Mouse (Mus musculus) hindbrain, embryonic 14.5 days (tissue): ENCODE data around the gene Ccdc7a. TPM values are rescaled to one million over a fixed set of nuclear protein-coding genes. Genes with fewer than 3 reads are reported as not detected.
"Not testable (repeated sequence)": the region's sequence is repeated elsewhere in the genome, so short reads cannot be mapped to it uniquely, and the experiment has no call there.

Experiments
- ATAC-seq: fragments of 200-750 bp; cut with Nextera tagmentation; 2 replicates; pipeline ENCODE4 v1.8.0; 2017; ENCODE audit warnings: moderate number of reproducible peaks, mild to moderate bottlenecking, moderate TSS enrichment, moderate library complexity; ENCODE audit not compliant: low FRiP score
- DNase-seq: peaks from one replicate; pipeline ENCODE4 v3.0.0-alpha.2; 2015; ENCODE audit warnings: low spot score
- H3K27ac ChIP-seq: fragments of 300-500 bp; sonication (generic); 2 replicates; pipeline ENCODE4 v1.5.1; 2014; ENCODE audit warnings: mild to moderate bottlenecking, moderate library complexity
- H3K27me3 ChIP-seq: fragments of 300-500 bp; sonication (generic); 2 replicates; pipeline ENCODE4 v1.6.1; 2014; ENCODE audit warnings: mild to moderate bottlenecking, low read length, mixed read lengths; ENCODE audit not compliant: control insufficient read depth, insufficient read depth
- H3K36me3 ChIP-seq: fragments of 300-500 bp; sonication (generic); replicated peaks from 2 replicates; pipeline ENCODE4 v1.6.1; 2014; ENCODE audit not compliant: control insufficient read depth, insufficient read depth
- H3K4me1 ChIP-seq: fragments of 300-500 bp; sonication (generic); replicated peaks from 2 replicates; pipeline ENCODE4 v1.6.1; 2014; ENCODE audit warnings: antibody characterized with exemption, low read length, mixed read lengths; ENCODE audit not compliant: control insufficient read depth, insufficient read depth
- H3K4me2 ChIP-seq: fragments of 300-500 bp; sonication (generic); replicated peaks from 2 replicates; pipeline ENCODE4 v1.6.1; 2014; ENCODE audit warnings: mild to moderate bottlenecking, moderate library complexity
- H3K4me3 ChIP-seq: fragments of 300-500 bp; sonication (generic); replicated peaks from 2 replicates; pipeline ENCODE4 v1.5.1; 2014; ENCODE audit warnings: mild to moderate bottlenecking, low read length
- H3K9ac ChIP-seq: fragments of 300-500 bp; sonication (generic); 2 replicates; pipeline ENCODE4 v1.6.1; 2014
- H3K9me3 ChIP-seq: fragments of 300-500 bp; sonication (generic); 2 replicates; pipeline ENCODE4 v1.6.1; 2016; ENCODE audit warnings: low read length; ENCODE audit not compliant: control insufficient read depth
- WGBS: fragments of 180-500 bp; shearing (Covaris S2); extraction: QIAGEN DNeasy Blood & Tissue Kit; methylation state at CpG from one replicate; pipeline ENCODE4 v1.1.7; 2014; 5-methylcytosine and 5-hydroxymethylcytosine counted together
- polyA plus RNA-seq: library from polyadenylated mRNA; unstranded; fragments of >200 nt; fragmentation: Nextera tagmentation; extraction: Ambion mirVana; gene quantifications from 2 replicates; pipeline ENCODE4 v1.2.1, GENCODE M21; 2014

Gene Ccdc7a
- polyA plus RNA-seq: not detected in 2 replicates

GRCm38 (mm10) chr8:129065417-129065816 lies at the start of gene Ccdc7a:
Ccdc7a (minus strand) TSS chr8:129065517.
- not testable (repeated sequence) for ATAC-seq, H3K27me3 ChIP-seq, DNase-seq, H3K4me1 ChIP-seq, H3K9me3 ChIP-seq, H3K27ac ChIP-seq, H3K4me3 ChIP-seq, H3K9ac ChIP-seq, H3K4me2 ChIP-seq, H3K36me3 ChIP-seq
- 81% methylated on average over 2 of the region's 11 CpGs for WGBS

- not testable (repeated sequence) for H3K36me3 ChIP-seq, H3K4me3 ChIP-seq, DNase-seq, H3K27ac ChIP-seq, H3K4me2 ChIP-seq, ATAC-seq, H3K27me3 ChIP-seq, H3K9me3 ChIP-seq, H3K4me1 ChIP-seq, H3K9ac ChIP-seq
- 88% methylated on average over 1 of the region's 10 CpGs for WGBS
These were observed 1.5 kb upstream of the Ccdc7a start, which contains the start of gene Ccdc7b for GRCm38 (mm10) chr8:129066834-129067233. Ccdc7b (plus strand) TSS chr8:129067134.

GRCm38 (mm10) chr8:128991389-128991788 lies 73.9 kb downstream of the Ccdc7a start:
- Histone ChIP-seq H3K27me3 (no peaks in the 10 kb centered on the region), H3K27ac (no peak overlapping the region), H3K4me2 (no peak overlapping the region), H3K9ac (no peak overlapping the region), H3K4me3 (no peak overlapping the region), H3K4me1 (no peaks in the 10 kb centered on the region), H3K36me3 (no peaks in the 10 kb centered on the region), H3K9me3 (no peaks in the 10 kb centered on the region)
- no peak for ATAC-seq
- 82% methylated on average over 1 of the region's 1 CpGs for WGBS
- no peak for DNase-seq

- not testable (repeated sequence) for H3K9me3 ChIP-seq, H3K4me1 ChIP-seq, H3K9ac ChIP-seq, H3K36me3 ChIP-seq, DNase-seq, H3K4me3 ChIP-seq, ATAC-seq, H3K27me3 ChIP-seq, H3K4me2 ChIP-seq, H3K27ac ChIP-seq
- WGBS: 84% methylated on average over 11 of the region's 11 CpGs
These were observed 116.4 kb downstream of the Ccdc7a start for GRCm38 (mm10) chr8:128948941-128949340.

GRCm38 (mm10) chr8:128941022-128941641 lies 124.2 kb downstream of the Ccdc7a start:
- 0 out of 2 replicates have a peak, but pooled peaks have one; percentile 66 for ATAC-seq
- not testable (repeated sequence) for H3K4me1 ChIP-seq, DNase-seq, H3K9me3 ChIP-seq, H3K36me3 ChIP-seq, H3K9ac ChIP-seq, H3K27ac ChIP-seq, H3K4me3 ChIP-seq, H3K27me3 ChIP-seq
- 2% methylated on average over 6 of the region's 6 CpGs for WGBS
- peak overlapping the region; percentile 24; the same call in 1 of the 2 replicates for H3K4me2 ChIP-seq

GRCm38 (mm10) chr8:128933446-128933845 lies 131.9 kb downstream of the Ccdc7a start:
- DNase-seq: no peak
- no peak overlapping the region for H3K9ac ChIP-seq
- H3K9me3 ChIP-seq: no peaks in the 10 kb centered on the region
- H3K36me3 ChIP-seq: no peaks in the 10 kb centered on the region
- no peaks in the 10 kb centered on the region for H3K4me1 ChIP-seq
- H3K4me3 ChIP-seq: no peak overlapping the region
- 69% methylated on average over 4 of the region's 4 CpGs for WGBS
- H3K27ac ChIP-seq: no peak overlapping the region
- H3K27me3 ChIP-seq: no peaks in the 10 kb centered on the region
- no peak overlapping the region for H3K4me2 ChIP-seq
- ATAC-seq: no peak

GRCm38 (mm10) chr8:128882719-128883118 lies 182.6 kb downstream of the Ccdc7a start:
- H3K36me3 ChIP-seq: no peaks in the 10 kb centered on the region
- no peak overlapping the region for H3K4me2 ChIP-seq
- no peak overlapping the region for H3K4me3 ChIP-seq
- DNase-seq (no peak), ATAC-seq (no peak)
- H3K9me3 ChIP-seq: no peaks in the 10 kb centered on the region
- no peaks in the 10 kb centered on the region for H3K27me3 ChIP-seq
- H3K4me1 ChIP-seq: no peaks in the 10 kb centered on the region
- 59% methylated on average over 3 of the region's 3 CpGs for WGBS
- H3K27ac ChIP-seq: no peak overlapping the region
- no peak overlapping the region for H3K9ac ChIP-seq

GRCm38 (mm10) chr8:128843749-128844148 lies 221.6 kb downstream of the Ccdc7a start:
- Histone ChIP-seq H3K4me1 (no peaks in the 10 kb centered on the region), H3K4me3 (no peak overlapping the region), H3K27me3 (no peaks in the 10 kb centered on the region), H3K9me3 (no peaks in the 10 kb centered on the region), H3K9ac (no peak overlapping the region), H3K4me2 (no peak overlapping the region), H3K27ac (no peak overlapping the region), H3K36me3 (no peaks in the 10 kb centered on the region)
- ATAC-seq: no peak
- WGBS: 57% methylated on average over 5 of the region's 5 CpGs
- DNase-seq: no peak

GRCm38 (mm10) chr8:128812521-128812920 lies 252.8 kb downstream of the Ccdc7a start:
- 89% methylated on average over 4 of the region's 4 CpGs for WGBS
- H3K9ac ChIP-seq: no peak overlapping the region
- no peak for ATAC-seq
- H3K4me1 ChIP-seq: no peaks in the 10 kb centered on the region
- H3K4me3 ChIP-seq: no peak overlapping the region
- no peaks in the 10 kb centered on the region for H3K27me3 ChIP-seq
- no peaks in the 10 kb centered on the region for H3K36me3 ChIP-seq
- no peak overlapping the region for H3K27ac ChIP-seq
- H3K9me3 ChIP-seq: no peaks in the 10 kb centered on the region
- H3K4me2 ChIP-seq: no peak overlapping the region
- no peak for DNase-seq

- Histone ChIP-seq H3K4me2 (no peak within 1 kb of the TSS), H3K27ac (no peak within 1 kb of the TSS), H3K9ac (no peak within 1 kb of the TSS), H3K9me3 (no peaks in the 10 kb centered on the region), H3K4me3 (no peak within 1 kb of the TSS), H3K27me3 (no peaks in the 10 kb centered on the region), H3K4me1 (no peaks in the 10 kb centered on the region), H3K36me3 (no peaks in the 10 kb centered on the region)
- ATAC-seq (no peak), DNase-seq (no peak)
- 86% methylated on average over 1 of the region's 1 CpGs for WGBS
These were observed 266.7 kb downstream of the Ccdc7a start, which contains the start of gene Gm3952 for GRCm38 (mm10) chr8:128798594-128798993. Gm3952 (minus strand) TSS chr8:128798694.
